Mouse (Mus musculus): ENCODE data around the gene Cdt1.

Gene Cdt1

DNA sequence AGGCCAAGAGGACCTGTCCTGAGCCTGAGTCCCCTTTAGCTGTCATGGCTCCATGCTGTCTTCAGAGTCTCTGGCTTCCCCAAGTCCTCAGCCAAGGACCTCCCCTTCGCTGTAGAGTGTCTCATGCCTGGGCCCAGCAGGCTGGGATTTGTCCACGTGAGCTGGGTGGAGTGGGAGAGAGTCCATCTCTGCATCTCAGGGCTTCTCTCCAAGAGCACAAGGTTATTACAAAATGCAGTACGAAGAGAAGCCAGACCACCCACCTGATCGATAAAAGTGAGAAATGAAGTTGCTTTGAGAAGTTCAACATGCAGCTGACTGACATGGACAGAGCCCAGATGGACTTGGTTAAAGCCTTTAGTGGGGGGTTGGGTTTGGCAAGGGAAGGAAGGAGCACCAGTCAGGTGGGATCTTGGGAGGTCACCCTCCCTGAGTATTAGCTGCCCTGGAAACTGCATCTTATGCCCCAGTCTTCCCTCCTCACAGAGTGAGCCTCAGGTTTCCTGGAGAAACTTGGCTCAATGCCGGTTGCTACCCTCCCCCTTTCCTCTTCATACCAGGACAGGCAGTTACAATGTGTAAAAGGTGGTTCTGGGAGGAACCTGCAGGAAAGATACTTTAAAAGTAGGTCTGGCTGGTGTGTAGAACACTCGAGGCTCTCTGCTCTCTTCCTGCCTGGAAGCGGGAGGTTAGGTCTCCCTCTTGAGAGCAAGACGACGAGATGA, 48.5 kb downstream of the Cdt1 start:
- DNase-seq (ENCODE audit: low read depth) = no peak

DNA sequence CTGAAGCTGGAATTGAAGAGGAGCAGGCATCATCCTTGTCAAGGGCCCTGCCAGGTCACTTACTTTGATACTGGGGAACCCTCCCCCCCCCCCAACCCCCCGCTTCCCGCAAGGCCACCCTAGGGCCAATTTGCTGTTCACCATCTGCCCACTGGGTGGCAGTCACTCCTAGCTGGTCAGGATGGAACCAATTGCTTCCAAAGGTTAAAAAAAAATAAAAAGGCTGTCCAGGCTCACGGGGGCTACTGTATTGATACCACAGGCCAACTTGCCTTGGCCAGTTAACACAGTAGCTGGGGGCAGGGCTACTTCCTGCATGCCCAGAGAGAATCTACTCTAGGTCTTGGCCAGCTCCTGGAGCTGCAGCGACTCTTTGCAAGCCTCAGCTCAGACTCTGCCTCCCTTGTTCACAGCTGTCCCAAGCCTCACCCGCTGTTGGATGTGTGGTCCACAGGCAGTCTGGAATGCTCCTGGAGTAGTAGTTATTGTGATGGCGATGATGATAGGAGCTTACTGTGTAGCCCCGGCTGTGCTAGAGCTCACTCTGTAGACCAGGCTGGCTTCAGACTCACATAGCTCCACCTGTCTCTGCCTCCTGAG, 50.2 kb downstream of the Cdt1 start:
- DNase-seq (ENCODE audit: low read depth) = peak; percentile 66

DNA sequence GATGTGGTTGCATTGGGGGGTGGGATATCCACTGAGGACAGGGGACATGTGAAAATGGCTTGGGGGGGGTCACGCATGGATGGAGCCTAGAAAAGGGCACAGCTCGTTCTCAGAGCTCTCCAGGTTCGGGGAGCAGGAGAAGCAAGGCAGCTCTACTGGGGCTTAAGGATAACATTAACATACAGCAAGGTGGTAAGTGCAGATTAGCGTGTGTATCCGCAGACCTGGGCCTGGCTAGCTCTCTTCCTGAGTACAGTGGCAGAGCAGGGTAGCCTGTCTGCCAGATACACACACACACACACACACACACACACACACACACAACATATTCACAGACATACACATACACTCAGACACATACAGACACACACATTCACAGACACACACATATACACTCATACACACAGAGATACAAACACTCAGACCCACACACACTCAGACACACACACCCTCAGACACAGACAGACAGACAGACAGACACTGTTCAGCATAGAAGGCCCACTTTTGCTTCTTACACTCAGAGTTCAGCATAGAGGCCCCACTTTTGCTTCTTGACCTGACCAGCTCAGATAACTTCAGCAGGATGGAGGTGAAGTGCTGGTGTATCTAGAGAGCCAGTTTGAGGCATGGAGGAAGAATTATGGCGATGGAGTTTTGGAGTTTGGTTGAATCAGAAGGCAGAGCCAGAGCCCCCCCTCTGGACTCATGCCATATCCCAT, 51.0 kb downstream of the Cdt1 start:
- peak; percentile 66 for DNase-seq (ENCODE audit: low read depth)

DNA sequence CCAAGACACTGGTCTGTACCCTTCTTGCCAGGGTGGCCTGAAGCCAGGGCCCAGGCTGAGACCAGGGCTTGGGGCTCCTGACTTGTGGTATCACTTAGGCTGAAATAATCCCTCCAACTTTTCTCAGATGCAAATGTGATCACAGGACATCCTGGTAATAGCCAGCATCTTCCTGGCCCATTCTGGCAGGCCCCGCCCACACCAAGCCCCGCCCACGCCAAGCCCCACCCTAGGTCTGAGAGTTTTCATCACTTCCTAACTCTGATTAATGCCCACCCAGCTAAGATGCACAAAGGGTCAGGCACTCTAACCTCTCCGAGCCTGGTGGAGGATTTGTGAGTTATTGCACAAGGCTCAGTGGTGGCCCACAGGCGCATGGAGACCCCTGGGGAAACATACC, 52.6 kb downstream of the Cdt1 start:
- no peak for DNase-seq (ENCODE audit: low read depth)

DNA sequence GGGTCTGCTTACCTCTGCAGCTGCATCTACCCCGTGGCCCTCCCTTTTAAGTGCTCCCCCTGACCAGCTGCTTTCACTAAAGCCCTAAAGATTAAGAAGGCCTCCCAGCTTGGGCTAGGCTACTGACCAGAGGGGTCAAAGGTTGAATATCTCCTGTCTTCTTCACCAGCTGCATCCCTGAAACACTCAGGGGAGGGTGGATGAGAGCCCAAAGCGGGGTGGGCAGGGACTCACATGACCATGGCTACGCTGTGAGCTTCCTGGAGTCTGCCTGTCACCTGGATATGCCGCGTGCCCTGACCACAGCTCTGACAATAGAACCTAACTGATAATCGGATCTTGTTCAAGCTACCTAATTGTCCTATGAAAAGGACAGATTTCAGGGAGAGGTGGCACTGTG, 54.9 kb downstream of the Cdt1 start, which contains the start of gene Pabpn1l:
Pabpn1l (minus strand) TSS at position 13 of the 400 bp plus-strand sequence.
- no peak for DNase-seq (ENCODE audit: low read depth)

Data from c-Kit-positive CD71-positive TER-119-negative erythroid progenitor cells, embryonic 14.5 days (primary cell).